Mouse (Mus musculus): Measurements from ENCODE around the gene Kcnk7.
"Not testable (repeated sequence)": the region's sequence is repeated elsewhere in the genome, so short reads cannot be mapped to it uniquely, and the experiment has no call there.

The Kcnk7 gene

GRCm38 (mm10) chr19:5704163-5704800 lies at the start of gene Kcnk7:
Kcnk7 (plus strand) TSS chr19:5704367.
- DNase-seq (ENCODE audit: low read depth, low spot score) = no peak

GRCm38 (mm10) chr19:5654720-5655298 lies 49.4 kb upstream of the Kcnk7 start:
- no peak for DNase-seq (ENCODE audit: low read depth, low spot score)

DNA sequence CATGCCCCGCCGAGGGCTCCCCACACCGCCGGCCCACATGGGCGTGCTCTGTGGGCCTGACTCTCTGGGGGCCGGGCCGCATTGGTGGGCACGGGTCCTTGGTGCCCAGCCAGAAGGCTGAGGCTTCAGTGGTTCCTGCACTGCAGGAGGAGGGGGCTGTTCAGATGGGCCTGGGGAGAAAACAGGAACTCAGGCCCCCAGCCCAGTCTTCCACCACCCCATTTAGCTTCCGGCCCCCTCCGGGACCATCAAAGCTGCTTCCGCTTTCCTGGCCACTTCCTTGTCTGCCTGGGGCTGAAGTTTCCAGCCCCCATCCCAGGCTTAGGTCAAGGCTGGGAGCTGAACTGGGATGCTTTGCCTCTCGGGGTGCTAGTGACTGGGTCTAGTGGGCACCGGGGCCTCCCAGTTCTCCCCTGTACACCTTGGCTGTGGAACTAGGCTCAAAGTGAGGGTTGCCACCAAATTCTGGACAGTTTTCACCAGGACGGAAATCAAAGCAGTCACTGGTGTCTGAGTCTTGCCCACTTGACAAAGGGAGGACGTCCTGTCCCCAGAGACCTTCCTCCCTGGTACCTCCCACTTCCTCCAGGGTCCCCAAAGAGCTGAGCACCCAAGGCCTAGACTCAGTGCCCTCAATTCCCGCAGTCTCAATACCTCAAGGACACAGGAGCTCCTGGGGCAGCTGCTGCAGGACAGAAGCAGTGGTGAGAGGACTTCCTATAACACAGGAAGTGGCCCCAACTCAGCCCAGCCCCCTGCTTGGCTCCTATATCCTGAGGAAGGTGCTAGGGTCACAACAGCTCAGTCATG lies 43.0 kb upstream of the Kcnk7 start:
- DNase-seq (ENCODE audit: low read depth, low spot score) = no peak

GRCm38 (mm10) chr19:5662310-5662709 lies 41.9 kb upstream of the Kcnk7 start:
- DNase-seq (ENCODE audit: low read depth, low spot score) = no peak

GRCm38 (mm10) chr19:5662981-5663913 lies 40.9 kb upstream of the Kcnk7 start, which contains the start of gene Sipa1:
Sipa1 (minus strand) TSS chr19:5663707.
- DNase-seq (ENCODE audit: low read depth, low spot score) = peak; percentile 34

- DNase-seq (ENCODE audit: low read depth, low spot score) = no peak
These were observed 39.4 kb upstream of the Kcnk7 start for GRCm38 (mm10) chr19:5664669-5665257.

DNA sequence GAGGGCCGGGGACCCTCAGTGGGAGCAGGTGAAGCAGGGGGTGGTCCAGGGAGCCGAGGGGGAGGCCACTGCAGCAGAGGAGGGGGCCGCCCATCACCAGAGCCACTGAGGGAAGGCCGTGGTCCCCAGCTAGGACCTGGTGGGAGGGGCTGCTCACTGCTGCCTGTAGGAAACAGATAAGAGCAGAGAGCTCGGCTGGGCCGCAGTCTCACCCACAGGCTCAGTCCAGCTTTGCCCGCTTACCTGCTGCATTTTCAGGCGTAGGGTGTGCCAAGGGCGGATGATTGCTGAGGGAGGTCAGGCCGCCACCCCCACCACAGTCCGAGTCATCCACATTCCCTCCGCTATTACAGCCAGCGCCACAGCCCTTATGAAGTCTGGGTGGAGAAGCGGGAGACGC lies 38.7 kb upstream of the Kcnk7 start:
- DNase-seq (ENCODE audit: low read depth, low spot score) = no peak

DNA sequence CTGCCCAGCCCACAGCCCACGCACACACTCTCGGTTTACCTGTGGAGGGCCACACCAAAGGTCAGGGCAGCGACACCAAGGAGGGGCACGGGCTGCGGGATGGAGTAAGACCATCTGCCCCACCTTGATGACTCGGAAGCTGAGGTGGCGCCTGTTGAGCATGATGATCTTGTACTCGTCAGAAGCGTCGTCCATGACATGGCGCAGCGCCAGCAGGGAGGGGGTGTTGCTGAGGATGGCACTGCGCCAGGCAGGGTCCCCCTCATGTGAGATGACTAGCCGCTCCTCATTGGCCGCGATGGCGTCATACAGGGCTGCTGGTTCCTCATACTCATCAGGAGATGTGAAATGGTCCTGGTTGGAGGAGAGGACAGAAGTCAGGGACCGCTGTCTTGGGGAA lies 37.8 kb upstream of the Kcnk7 start:
- no peak for DNase-seq (ENCODE audit: low read depth, low spot score)

DNA sequence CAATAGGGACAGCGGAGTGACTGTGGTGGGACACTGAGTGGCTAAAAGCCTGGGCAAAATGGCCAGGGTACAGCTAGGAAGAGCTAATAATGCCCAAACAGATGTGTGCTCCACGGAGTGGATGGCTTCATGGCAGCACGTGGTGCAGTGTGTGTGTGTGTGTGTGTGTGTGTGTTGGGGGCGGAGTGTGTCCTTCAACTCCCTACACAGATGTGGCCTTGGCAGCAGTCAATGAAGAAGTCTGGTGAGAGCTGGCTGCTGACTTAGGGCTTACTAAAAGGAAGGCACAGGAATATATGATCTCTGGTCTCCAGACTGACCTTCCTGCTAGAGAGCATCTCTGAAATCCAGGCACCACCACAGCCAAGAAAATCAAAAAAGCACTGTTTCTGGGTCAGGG lies 35.8 kb upstream of the Kcnk7 start:
- no peak for DNase-seq (ENCODE audit: low read depth, low spot score)

GRCm38 (mm10) chr19:5680432-5680831 lies 23.7 kb upstream of the Kcnk7 start:
- no peak for DNase-seq (ENCODE audit: low read depth, low spot score)

DNA sequence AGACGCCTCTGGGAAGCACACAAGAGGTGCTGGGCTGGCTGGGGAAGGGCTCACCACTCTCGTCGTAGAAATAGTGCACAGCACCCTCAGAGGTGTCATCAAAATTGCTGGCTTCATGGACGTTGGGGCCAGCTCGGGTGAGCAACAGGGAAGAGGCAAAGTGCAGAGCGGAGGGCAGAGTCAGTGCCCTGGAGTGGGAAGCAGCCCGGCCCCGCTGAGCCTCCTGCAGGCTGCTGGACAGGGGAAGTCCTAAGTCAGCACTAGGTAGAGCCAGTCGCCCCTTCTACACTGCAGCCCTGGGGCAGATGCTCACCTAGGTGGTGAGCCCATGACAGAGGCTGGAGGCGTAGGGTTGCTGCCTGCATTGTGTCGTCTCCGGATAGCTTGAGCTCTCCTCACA lies 19.9 kb upstream of the Kcnk7 start:
- DNase-seq (ENCODE audit: low read depth, low spot score) = no peak

GRCm38 (mm10) chr19:5684985-5685384 lies 19.2 kb upstream of the Kcnk7 start:
- DNase-seq (ENCODE audit: low read depth, low spot score) = no peak

DNA sequence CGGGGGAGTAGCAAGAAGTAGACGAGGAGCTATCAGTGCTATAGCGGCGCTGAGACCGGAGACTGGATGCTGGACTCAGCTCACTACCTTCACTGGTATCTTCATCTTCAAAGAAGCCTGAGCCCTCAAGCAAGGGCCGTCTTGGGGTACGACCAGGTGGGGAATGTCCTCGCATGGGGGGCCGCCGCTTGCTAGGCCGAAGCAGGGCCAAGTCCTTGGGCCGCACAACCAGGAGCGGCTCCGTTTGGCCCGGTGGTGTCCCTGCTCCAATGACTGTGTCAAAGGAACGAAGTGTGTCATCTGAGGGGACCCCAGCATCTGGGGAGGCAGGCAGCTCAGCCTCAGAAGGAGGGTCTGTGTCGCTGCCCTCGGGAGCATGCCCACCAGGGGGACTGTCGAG lies 18.7 kb upstream of the Kcnk7 start:
- no peak for DNase-seq (ENCODE audit: low read depth, low spot score)

GRCm38 (mm10) chr19:5685861-5686260 lies 18.3 kb upstream of the Kcnk7 start:
- DNase-seq (ENCODE audit: low read depth, low spot score) = no peak

DNA sequence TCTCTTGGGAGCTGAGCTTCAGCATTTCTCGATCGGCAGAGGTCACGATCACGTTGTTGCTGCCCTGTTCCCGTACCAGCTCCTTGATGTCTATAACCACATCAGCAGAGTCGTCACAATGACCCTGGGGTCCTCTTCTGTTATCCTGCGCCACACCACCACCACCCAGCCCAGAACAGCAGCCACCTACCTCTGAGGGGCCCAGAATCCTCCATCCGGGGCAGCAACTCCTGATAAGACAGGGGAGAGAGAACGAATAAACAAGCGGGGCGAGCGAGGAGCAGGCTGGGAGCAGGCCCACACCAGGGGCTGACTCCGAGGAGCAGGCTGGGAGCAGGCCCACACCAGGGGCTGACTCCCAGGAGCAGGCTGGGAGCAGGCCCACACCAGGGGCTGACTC lies 17.7 kb upstream of the Kcnk7 start:
- no peak for DNase-seq (ENCODE audit: low read depth, low spot score)

DNA sequence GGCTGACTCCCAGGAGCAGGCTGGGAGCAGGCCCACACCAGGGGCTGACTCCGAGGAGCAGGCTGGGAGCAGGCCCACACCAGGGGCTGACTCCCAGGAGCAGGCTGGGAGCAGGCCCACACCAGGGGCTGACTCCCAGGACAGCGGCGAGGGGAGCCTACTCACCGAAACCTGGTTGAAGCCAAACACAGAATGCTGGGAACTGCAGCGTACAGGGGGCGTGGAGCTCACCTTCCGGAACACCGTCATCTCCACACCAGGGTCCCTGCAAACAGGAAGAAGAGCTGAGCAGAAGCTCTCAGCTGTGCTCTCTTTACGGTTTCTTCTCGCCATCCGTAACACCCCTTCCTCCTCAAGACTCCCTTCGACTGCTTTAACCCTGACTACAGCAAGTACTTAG lies 17.2 kb upstream of the Kcnk7 start:
- DNase-seq (ENCODE audit: low read depth, low spot score) = not testable (repeated sequence)

DNA sequence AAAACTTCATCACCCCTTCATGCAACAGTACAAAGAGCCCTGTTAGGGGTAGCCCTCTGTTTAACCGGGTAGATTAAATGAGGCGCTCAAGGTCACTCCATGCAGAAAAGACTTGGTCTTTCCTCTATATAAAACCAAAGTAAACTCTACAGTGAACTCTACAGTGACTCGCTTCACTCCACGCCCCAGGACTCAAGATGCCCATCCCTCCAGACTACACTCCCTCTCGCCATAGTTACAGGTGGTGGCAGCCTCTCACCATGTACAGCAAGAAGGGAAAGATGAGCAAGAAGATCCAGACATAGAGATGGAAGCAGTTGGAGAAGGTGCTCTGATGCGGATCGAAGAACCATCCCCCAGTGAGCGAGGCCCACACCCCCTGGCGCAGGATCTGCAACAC lies 16.4 kb upstream of the Kcnk7 start:
- DNase-seq (ENCODE audit: low read depth, low spot score) = no peak

DNA sequence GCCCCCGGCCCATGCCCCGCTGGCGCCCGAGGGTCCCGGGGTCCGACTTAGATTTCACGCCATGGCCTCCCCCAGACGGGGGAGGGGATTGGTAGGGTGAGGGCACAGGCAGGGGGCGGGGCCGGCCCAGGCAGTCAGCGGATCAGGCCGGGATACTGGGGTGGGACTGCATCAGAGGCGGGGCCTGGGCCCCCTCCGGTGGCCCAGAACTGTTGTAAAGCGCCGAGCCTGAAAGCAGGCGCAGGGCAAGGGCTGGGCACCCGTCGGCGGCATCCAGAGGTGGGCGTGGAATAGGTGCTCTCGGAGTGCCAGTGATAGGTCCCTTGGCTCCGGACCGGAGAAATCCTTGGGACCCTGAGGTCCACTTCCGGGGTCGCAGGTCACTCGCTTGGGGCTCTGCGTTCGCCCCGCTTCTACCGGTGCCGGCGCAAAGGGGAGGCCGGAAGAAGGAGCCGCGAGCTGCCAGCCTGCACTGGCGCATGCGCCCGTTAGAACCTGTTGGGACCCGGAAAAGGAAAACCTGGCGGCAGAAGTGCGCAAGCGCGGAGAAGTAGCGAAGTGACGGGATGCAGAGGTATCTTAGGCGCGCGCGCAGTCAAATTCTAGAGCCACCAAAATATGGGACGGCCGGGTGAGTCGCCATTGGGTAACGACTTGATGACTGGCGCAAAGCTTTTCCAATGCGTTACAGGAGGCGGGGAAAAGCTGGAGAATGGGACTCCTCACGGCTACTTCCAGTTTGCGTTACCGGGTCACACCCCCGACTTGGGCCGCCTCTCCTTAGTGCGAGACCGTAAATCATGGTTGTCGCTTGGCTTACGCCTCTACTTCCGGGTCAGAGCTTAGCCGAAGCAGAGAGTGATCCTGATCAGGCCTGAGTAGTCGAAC lies 15.7 kb upstream of the Kcnk7 start, which contains the start of the genes Map3k11 and Pcnx3:
Map3k11 (plus strand) TSS at position 543 of the 888 bp plus-strand sequence.
Pcnx3 (minus strand) TSS at position 709 of the 888 bp plus-strand sequence.
- DNase-seq (ENCODE audit: low read depth, low spot score) = peak; percentile 99

- DNase-seq (ENCODE audit: low read depth, low spot score) = no peak
These were observed 15.1 kb upstream of the Kcnk7 start for GRCm38 (mm10) chr19:5689088-5689428.
